Mouse (Mus musculus): ENCODE results near the gene Hace1. TPM values are rescaled to one million over a fixed set of nuclear protein-coding genes. Genes with fewer than 3 reads are reported as not detected.
"Not testable (repeated sequence)": the region's sequence is repeated elsewhere in the genome, so short reads cannot be mapped to it uniquely, and the experiment has no call there.

Gene Hace1
- 8.8 and 10.3 TPM in 2 replicates for polyA plus RNA-seq (2015; fragmentation: Nextera tagmentation; extraction: Ambion mirVana)

DNA sequence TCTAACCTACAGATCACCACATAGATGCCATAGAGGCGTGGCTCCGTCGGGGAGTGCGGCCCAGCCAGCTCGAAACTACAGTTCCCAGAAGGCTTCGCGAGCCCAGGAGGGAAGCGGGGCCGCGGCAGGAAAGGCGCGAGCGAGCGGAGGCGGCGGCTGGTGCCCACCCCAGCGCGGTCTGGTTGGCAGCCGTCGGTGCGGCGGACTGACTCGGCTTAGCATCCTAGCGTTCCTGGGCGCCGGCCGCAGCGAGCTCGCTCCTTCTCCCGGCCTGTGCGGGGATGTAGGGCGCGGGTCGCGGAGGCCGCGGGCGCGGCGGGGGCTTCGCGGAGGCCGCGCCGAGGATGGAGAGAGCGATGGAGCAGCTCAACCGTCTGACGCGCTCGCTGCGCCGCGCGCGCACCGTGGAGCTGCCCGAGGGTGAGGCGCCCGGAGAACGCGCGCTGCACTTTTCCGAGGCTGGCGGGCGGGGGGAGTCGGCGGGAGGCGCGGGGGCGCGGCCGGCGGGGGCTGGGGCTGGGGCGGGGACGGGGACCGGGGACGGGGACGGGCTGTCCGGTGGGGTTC, at the start of gene Hace1:
TSS of gene Hace1 (plus strand) at position 99 of the 567 bp plus-strand sequence.
- Histone ChIP-seq H3K27me3 (replicated peaks; ENCODE audit: insufficient read depth, low read length) (no peaks in the 10 kb centered on the region), H3K9ac (replicated peaks; ENCODE audit: low read depth) (peak within 1 kb of the TSS; percentile 46), H3K4me3 (ENCODE audit: low read depth, low read length) (peak within 1 kb of the TSS; percentile 94), H3K4me2 (replicated peaks; ENCODE audit: low read depth, low read length) (peak within 1 kb of the TSS; percentile 73), H3K27ac (ENCODE audit: low read length) (peak within 1 kb of the TSS; percentile 71), H3K4me1 (ENCODE audit: insufficient read depth, low read depth, low read length) (no peaks in the 10 kb centered on the region), H3K9me3 (ENCODE audit: low read length) (no peaks in the 10 kb centered on the region), H3K36me3 (ENCODE audit: insufficient read depth, low read length) (no peaks in the 10 kb centered on the region)
- WGBS = 5% methylated on average over 39 of the region's 79 CpGs
- ATAC-seq = peak; percentile 98
- peak; percentile 90 for DNase-seq (ENCODE audit: low spot score)
- TF ChIP-seq EP300 (IDR thresholded peaks at IDR 0.05) (no peak), CTCF (IDR thresholded peaks at IDR 0.05) (no peak)

DNA sequence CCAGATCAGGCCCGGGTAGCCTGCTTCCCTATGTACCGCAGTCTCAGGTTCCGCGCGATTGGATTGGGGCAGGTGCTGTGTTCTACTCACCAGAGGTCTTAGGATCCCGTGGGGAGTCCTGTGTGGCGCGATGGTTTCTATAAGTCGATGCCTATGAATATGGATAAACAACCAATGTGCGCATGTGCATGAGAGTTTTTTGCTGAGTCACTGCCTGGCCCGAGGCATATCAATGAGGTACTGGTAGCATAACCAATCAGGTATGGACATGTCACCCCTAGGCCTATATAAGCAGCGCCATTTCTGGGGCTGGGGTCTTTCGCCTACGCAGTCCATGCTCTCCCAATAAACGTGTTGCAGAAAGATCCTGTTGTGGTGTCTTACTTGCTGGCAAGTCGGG, 40.3 kb upstream of the Hace1 start:
- WGBS = 93% methylated on average over 16 of the region's 16 CpGs
- H3K4me1 ChIP-seq (ENCODE audit: insufficient read depth, low read depth, low read length); H3K27me3 ChIP-seq (replicated peaks; ENCODE audit: insufficient read depth, low read length); DNase-seq (ENCODE audit: low spot score); H3K36me3 ChIP-seq (ENCODE audit: insufficient read depth, low read length); H3K27ac ChIP-seq (ENCODE audit: low read length); ATAC-seq; H3K9me3 ChIP-seq (ENCODE audit: low read length); H3K9ac ChIP-seq (replicated peaks; ENCODE audit: low read depth); H3K4me3 ChIP-seq (ENCODE audit: low read depth, low read length); H3K4me2 ChIP-seq (replicated peaks; ENCODE audit: low read depth, low read length): not testable (repeated sequence)

DNA sequence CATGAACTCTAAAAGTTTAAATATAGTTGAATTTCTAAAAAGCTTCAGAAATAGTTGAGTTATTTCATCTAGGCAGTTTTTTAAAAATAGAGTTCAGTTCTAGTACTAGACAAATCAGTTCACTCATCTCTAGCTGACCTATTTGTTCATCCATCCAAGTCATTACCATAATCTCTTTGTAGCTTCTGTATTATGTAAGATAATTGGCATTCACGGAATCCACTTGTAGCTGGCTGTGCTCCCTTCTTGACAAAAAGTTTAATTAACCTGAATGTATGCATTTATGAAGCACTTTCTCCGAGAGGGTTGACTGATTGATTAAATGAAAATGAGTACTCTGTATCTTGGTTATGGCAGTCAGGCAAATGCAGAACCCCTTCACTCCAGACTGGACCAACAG, 34.9 kb upstream of the Hace1 start:
- Histone ChIP-seq H3K36me3 (ENCODE audit: insufficient read depth, low read length) (no peaks in the 10 kb centered on the region), H3K4me1 (ENCODE audit: insufficient read depth, low read depth, low read length) (no peaks in the 10 kb centered on the region), H3K4me2 (replicated peaks; ENCODE audit: low read depth, low read length) (no peak overlapping the region), H3K9me3 (ENCODE audit: low read length) (no peaks in the 10 kb centered on the region), H3K4me3 (ENCODE audit: low read depth, low read length) (no peak overlapping the region), H3K27ac (ENCODE audit: low read length) (no peak overlapping the region), H3K27me3 (replicated peaks; ENCODE audit: insufficient read depth, low read length) (no peaks in the 10 kb centered on the region), H3K9ac (replicated peaks; ENCODE audit: low read depth) (no peak overlapping the region)
- TF ChIP-seq CTCF (IDR thresholded peaks at IDR 0.05) = no peak
- TF ChIP-seq EP300 (IDR thresholded peaks at IDR 0.05) = no peak
- DNase-seq (ENCODE audit: low spot score) (no peak), ATAC-seq (no peak)
- 48% methylated on average over 2 of the region's 2 CpGs for WGBS

DNA sequence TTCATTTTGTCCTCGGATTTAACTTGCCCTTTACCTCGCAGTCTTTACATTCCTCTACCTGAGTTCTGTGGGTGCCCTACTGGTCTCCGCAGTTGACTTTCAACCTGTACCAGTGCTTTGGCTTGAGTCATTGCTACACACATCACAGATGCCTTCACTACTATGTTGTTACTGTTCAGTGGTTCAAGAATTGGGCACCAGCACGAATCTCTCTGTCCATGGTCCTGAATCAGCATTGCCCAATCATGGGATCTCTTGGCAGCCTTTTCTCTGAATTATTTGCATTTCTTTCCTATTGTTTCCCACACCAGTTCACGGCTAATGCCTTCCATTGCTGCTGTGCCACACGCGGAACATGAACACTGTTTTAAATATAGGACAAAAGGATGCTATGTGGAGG, 30.8 kb upstream of the Hace1 start:
- DNase-seq (ENCODE audit: low spot score) = peak; percentile 68
- no peak for ATAC-seq
- H3K4me1 ChIP-seq (ENCODE audit: insufficient read depth, low read depth, low read length) = no peaks in the 10 kb centered on the region
- no peak overlapping the region for H3K27ac ChIP-seq (ENCODE audit: low read length)
- no peaks in the 10 kb centered on the region for H3K36me3 ChIP-seq (ENCODE audit: insufficient read depth, low read length)
- no peaks in the 10 kb centered on the region for H3K9me3 ChIP-seq (ENCODE audit: low read length)
- no peak overlapping the region for H3K4me2 ChIP-seq (replicated peaks; ENCODE audit: low read depth, low read length)
- no peak overlapping the region for H3K9ac ChIP-seq (replicated peaks; ENCODE audit: low read depth)
- WGBS = 43% methylated on average over 7 of the region's 7 CpGs
- TF ChIP-seq EP300 (IDR thresholded peaks at IDR 0.05) (no peak), CTCF (IDR thresholded peaks at IDR 0.05) (no peak)
- H3K4me3 ChIP-seq (ENCODE audit: low read depth, low read length) = no peak overlapping the region
- H3K27me3 ChIP-seq (replicated peaks; ENCODE audit: insufficient read depth, low read length) = no peaks in the 10 kb centered on the region

DNA sequence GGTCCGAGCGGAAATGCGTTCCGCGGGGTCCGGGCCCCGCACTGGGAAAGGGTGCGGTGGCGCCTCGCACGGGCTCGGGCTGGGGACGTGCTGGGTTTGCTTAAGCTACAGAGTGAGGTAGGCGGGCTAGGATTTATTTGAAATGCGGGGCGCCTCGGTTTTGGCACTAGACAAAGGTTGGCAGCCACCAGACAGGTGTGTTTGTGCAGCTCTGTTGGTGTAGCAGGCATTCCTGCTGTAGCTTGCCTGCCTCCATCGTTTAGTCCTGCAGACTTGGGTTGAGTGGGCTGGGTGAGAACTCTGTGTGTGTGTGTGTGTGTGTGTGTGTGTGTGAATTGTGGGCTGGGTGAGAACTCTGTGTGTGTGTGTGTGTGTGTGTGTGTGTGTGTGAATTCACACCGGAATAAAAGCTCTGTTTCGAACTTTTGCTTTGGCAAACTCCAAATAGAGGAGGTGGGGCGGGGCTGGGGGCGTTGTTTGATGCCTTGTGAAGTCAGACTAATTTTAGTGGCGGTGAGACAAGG, 731 bp downstream of the Hace1 start:
- peak overlapping the region; percentile 46 for H3K9ac ChIP-seq (replicated peaks; ENCODE audit: low read depth)

DNA sequence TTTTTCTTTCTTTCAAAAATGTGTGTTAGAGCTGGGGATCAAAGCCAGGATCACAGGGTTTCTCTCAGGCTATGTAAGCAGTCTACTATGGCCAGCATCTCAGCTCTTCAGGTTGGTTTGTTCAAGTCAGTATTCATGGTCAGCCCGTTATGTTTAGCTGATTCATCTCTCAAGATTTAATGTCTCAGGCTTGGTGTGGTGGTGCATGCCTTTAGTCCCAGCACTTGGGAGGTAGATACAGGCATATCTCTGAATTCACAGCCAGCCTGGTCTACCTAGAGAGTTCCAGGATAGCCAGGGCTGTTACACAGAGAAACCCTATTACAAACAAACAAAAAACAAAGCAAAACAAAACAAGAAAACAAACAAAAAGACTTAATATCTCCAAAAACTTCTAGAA, 5.7 kb downstream of the Hace1 start:
- no peak for TF ChIP-seq CTCF (IDR thresholded peaks at IDR 0.05)
- no peak for TF ChIP-seq EP300 (IDR thresholded peaks at IDR 0.05)
- no peak for ATAC-seq
- no peaks in the 10 kb centered on the region for H3K36me3 ChIP-seq (ENCODE audit: insufficient read depth, low read length)
- no peak for DNase-seq (ENCODE audit: low spot score)
- no peak overlapping the region for H3K27ac ChIP-seq (ENCODE audit: low read length)
- H3K4me2 ChIP-seq (replicated peaks; ENCODE audit: low read depth, low read length) = no peak overlapping the region
- 52% methylated on average over 1 of the region's 1 CpGs for WGBS
- no peaks in the 10 kb centered on the region for H3K4me1 ChIP-seq (ENCODE audit: insufficient read depth, low read depth, low read length)
- H3K9ac ChIP-seq (replicated peaks; ENCODE audit: low read depth) = no peak overlapping the region
- no peak overlapping the region for H3K4me3 ChIP-seq (ENCODE audit: low read depth, low read length)
- H3K9me3 ChIP-seq (ENCODE audit: low read length) = no peaks in the 10 kb centered on the region
- no peaks in the 10 kb centered on the region for H3K27me3 ChIP-seq (replicated peaks; ENCODE audit: insufficient read depth, low read length)

More for the DNA sequence above, 731 bp downstream of the Hace1 start:
- H3K36me3 ChIP-seq (ENCODE audit: insufficient read depth, low read length) = no peaks in the 10 kb centered on the region
- 1% methylated on average over 18 of the region's 23 CpGs for WGBS
- TF ChIP-seq CTCF (IDR thresholded peaks at IDR 0.05) (no peak), EP300 (IDR thresholded peaks at IDR 0.05) (no peak)
- H3K9me3 ChIP-seq (ENCODE audit: low read length) = no peaks in the 10 kb centered on the region
- ATAC-seq = peak; percentile 74
- H3K4me3 ChIP-seq (ENCODE audit: low read depth, low read length) = peak overlapping the region; percentile 94
- peak overlapping the region; percentile 73 for H3K4me2 ChIP-seq (replicated peaks; ENCODE audit: low read depth, low read length)
- H3K4me1 ChIP-seq (ENCODE audit: insufficient read depth, low read depth, low read length) = no peaks in the 10 kb centered on the region
- H3K27ac ChIP-seq (ENCODE audit: low read length) = peak overlapping the region; percentile 71
- DNase-seq (ENCODE audit: low spot score) = peak; percentile 51
- H3K27me3 ChIP-seq (replicated peaks; ENCODE audit: insufficient read depth, low read length) = no peaks in the 10 kb centered on the region

Data from lung, postnatal 0 days (tissue).